Mouse (Mus musculus) gastrocnemius, postnatal 25 days (tissue): ENCODE data around the gene Col4a4. TPM values are rescaled to one million over a fixed set of nuclear protein-coding genes. Genes with fewer than 3 reads are reported as not detected.

Experiments
- DNase-seq: peaks from one replicate; pipeline ENCODE4 v3.0.0; 2022
- total RNA-seq, 2 experiments: library from RNA; stranded (reverse); gene quantifications; 1 replicate in 1 of 2; 2 replicates in 1 of 2; pipeline ENCODE4 v1.2.3; 2021

Col4a4 gene
- total RNA-seq, 2 experiments from 2014 or later: 1.6 to 1.7 TPM

GRCm38 (mm10) chr1:82476256-82476655 lies 110.4 kb downstream of the Col4a4 start:
- DNase-seq: no peak

GRCm38 (mm10) chr1:82475821-82476220 lies 110.8 kb downstream of the Col4a4 start:
- DNase-seq: no peak

GRCm38 (mm10) chr1:82475254-82475653 lies 111.4 kb downstream of the Col4a4 start:
- no peak for DNase-seq

- DNase-seq: peak; percentile 36
Measured at GRCm38 (mm10) chr1:82474461-82474961, 112.1 kb downstream of the Col4a4 start.

GRCm38 (mm10) chr1:82473467-82473866 lies 113.2 kb downstream of the Col4a4 start:
- DNase-seq: no peak

GRCm38 (mm10) chr1:82470516-82471225 lies 116.0 kb downstream of the Col4a4 start:
- no peak for DNase-seq

GRCm38 (mm10) chr1:82468872-82469271 lies 117.8 kb downstream of the Col4a4 start:
- DNase-seq: no peak

GRCm38 (mm10) chr1:82465321-82465853 lies 121.3 kb downstream of the Col4a4 start:
- no peak for DNase-seq

GRCm38 (mm10) chr1:82461041-82461440 lies 125.6 kb downstream of the Col4a4 start:
- peak; percentile 66 for DNase-seq

GRCm38 (mm10) chr1:82459926-82460325 lies 126.7 kb downstream of the Col4a4 start:
- DNase-seq: no peak

GRCm38 (mm10) chr1:82459350-82459749 lies 127.3 kb downstream of the Col4a4 start:
- no peak for DNase-seq

GRCm38 (mm10) chr1:82454031-82454430 lies 132.6 kb downstream of the Col4a4 start:
- no peak for DNase-seq

- no peak for DNase-seq
Measured at GRCm38 (mm10) chr1:82451927-82452651, 134.6 kb downstream of the Col4a4 start.

- DNase-seq: no peak
Measured at GRCm38 (mm10) chr1:82449851-82450250, 136.8 kb downstream of the Col4a4 start.

GRCm38 (mm10) chr1:82446049-82446448 lies 140.6 kb downstream of the Col4a4 start:
- DNase-seq: no peak

- no peak for DNase-seq
Measured at GRCm38 (mm10) chr1:82443517-82443916, 143.1 kb downstream of the Col4a4 start.

- DNase-seq: peak; percentile 47
Measured at GRCm38 (mm10) chr1:82440123-82440522, 146.5 kb downstream of the Col4a4 start.

- DNase-seq: no peak
Measured at GRCm38 (mm10) chr1:82437273-82437672, 149.4 kb downstream of the Col4a4 start.

- no peak for DNase-seq
Measured at GRCm38 (mm10) chr1:82433649-82434005, 153.0 kb downstream of the Col4a4 start.

GRCm38 (mm10) chr1:82432919-82433648 lies 153.6 kb downstream of the Col4a4 start:
- peak; percentile 53 for DNase-seq

- DNase-seq: no peak
Measured at GRCm38 (mm10) chr1:82429061-82429460, 157.6 kb downstream of the Col4a4 start.

- no peak for DNase-seq
Measured at GRCm38 (mm10) chr1:82427729-82428128, 158.9 kb downstream of the Col4a4 start.

GRCm38 (mm10) chr1:82415641-82416040 lies 171.0 kb downstream of the Col4a4 start:
- no peak for DNase-seq
